Mouse (Mus musculus): ENCODE results near the gene Kmt2e. TPM values are rescaled to one million over a fixed set of nuclear protein-coding genes. Genes with fewer than 3 reads are reported as not detected.
A peak's percentile ranks its signal among the peaks of the same experiment; 100 is the strongest.

The Kmt2e gene
- polyA plus RNA-seq, 1 experiment = 40.3 TPM

- no peaks in the 10 kb centered on the region for H3K27me3 ChIP-seq (ENCODE audit: control insufficient read depth, insufficient read depth, low read length, poor library complexity, severe bottlenecking)
- peak overlapping the region; percentile 94 for H3K9ac ChIP-seq (ENCODE audit: low read depth, poor library complexity, severe bottlenecking)
- H3K4me3 ChIP-seq (ENCODE audit: low read depth, low read length) = peak overlapping the region; percentile 99
- no peaks in the 10 kb centered on the region for H3K9me3 ChIP-seq (replicated peaks; ENCODE audit: control insufficient read depth, insufficient read depth, low read length, poor library complexity, severe bottlenecking)
- H3K27ac ChIP-seq (ENCODE audit: insufficient read depth, low read length) = peak overlapping the region; percentile 97
- no peak for TF ChIP-seq CTCF (IDR thresholded peaks at IDR 0.05; ENCODE audit: low read depth, low read length)
- peak; percentile 46 for TF ChIP-seq POLR2A (IDR thresholded peaks at IDR 0.05; ENCODE audit: insufficient read depth, low read length)
- peak; percentile 56; the same call in 1 of the 2 replicates for TF ChIP-seq EP300 (IDR thresholded peaks at IDR 0.05; ENCODE audit: insufficient read depth, low read depth, low read length)
- H3K36me3 ChIP-seq (ENCODE audit: control insufficient read depth, insufficient read depth, low read length, poor library complexity, severe bottlenecking) = no peaks in the 10 kb centered on the region
- peaks cover 2% of the 10 kb centered on the region for H3K4me1 ChIP-seq (ENCODE audit: control insufficient read depth, insufficient read depth, low read length)
Measured at GRCm38 (mm10) chr5:23432708-23433645, 1.3 kb upstream of the Kmt2e start.

- no peaks in the 10 kb centered on the region for H3K27me3 ChIP-seq (ENCODE audit: control insufficient read depth, insufficient read depth, low read length, poor library complexity, severe bottlenecking)
- peak overlapping the region; percentile 94 for H3K9ac ChIP-seq (ENCODE audit: low read depth, poor library complexity, severe bottlenecking)
- H3K9me3 ChIP-seq (replicated peaks; ENCODE audit: control insufficient read depth, insufficient read depth, low read length, poor library complexity, severe bottlenecking) = no peaks in the 10 kb centered on the region
- TF ChIP-seq EP300 (IDR thresholded peaks at IDR 0.05; ENCODE audit: insufficient read depth, low read depth, low read length) (no peak), CTCF (IDR thresholded peaks at IDR 0.05; ENCODE audit: low read depth, low read length) (no peak), POLR2A (IDR thresholded peaks at IDR 0.05; ENCODE audit: insufficient read depth, low read length) (no peak)
- H3K4me1 ChIP-seq (ENCODE audit: control insufficient read depth, insufficient read depth, low read length) = no peaks in the 10 kb centered on the region
- peak overlapping the region; percentile 64 for H3K27ac ChIP-seq (ENCODE audit: insufficient read depth, low read length)
- peak overlapping the region; percentile 87 for H3K4me3 ChIP-seq (ENCODE audit: low read depth, low read length)
- H3K36me3 ChIP-seq (ENCODE audit: control insufficient read depth, insufficient read depth, low read length, poor library complexity, severe bottlenecking) = no peaks in the 10 kb centered on the region
Measured at GRCm38 (mm10) chr5:23434598-23435481, 599 bp downstream of the Kmt2e start.

DNA sequence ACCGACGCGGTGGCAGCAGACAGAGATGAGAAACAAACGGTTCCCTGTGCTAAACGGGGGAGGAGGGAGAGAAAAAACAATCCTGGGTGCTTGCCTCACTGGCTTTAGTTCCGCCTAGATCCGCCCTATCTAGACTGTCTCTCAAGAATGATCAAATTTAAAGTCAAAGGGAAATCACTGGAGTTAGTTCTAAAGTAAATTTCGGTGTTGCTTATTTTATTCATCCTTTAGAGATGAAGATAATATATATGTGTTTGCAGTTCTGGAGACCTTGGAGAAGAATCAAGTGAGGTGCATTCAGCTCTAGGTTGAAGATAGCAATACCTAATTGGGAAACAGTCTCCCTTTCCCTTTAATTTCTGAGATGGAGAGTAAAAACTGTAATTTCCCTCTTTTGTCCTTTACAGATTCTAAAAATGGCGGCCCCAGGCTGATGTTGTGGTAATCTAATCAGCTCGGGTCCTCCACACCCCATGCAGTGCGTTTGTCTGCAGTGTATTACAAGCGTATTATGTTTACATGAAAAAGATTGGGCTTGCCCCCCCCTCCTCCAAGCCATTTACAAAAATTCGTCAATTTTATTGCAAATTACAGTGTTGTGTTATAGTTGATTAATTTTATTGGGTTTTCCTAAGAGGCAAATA is 1.4 kb downstream of the Kmt2e start:
- no peaks in the 10 kb centered on the region for H3K9me3 ChIP-seq (replicated peaks; ENCODE audit: control insufficient read depth, insufficient read depth, low read length, poor library complexity, severe bottlenecking)
- no peaks in the 10 kb centered on the region for H3K4me1 ChIP-seq (ENCODE audit: control insufficient read depth, insufficient read depth, low read length)
- H3K9ac ChIP-seq (ENCODE audit: low read depth, poor library complexity, severe bottlenecking) = peak overlapping the region; percentile 94
- H3K36me3 ChIP-seq (ENCODE audit: control insufficient read depth, insufficient read depth, low read length, poor library complexity, severe bottlenecking) = no peaks in the 10 kb centered on the region
- TF ChIP-seq EP300 (IDR thresholded peaks at IDR 0.05; ENCODE audit: insufficient read depth, low read depth, low read length) (no peak), CTCF (IDR thresholded peaks at IDR 0.05; ENCODE audit: low read depth, low read length) (no peak), POLR2A (IDR thresholded peaks at IDR 0.05; ENCODE audit: insufficient read depth, low read length) (no peak)
- H3K27me3 ChIP-seq (ENCODE audit: control insufficient read depth, insufficient read depth, low read length, poor library complexity, severe bottlenecking) = no peaks in the 10 kb centered on the region
- H3K4me3 ChIP-seq (ENCODE audit: low read depth, low read length) = peak overlapping the region; percentile 87
- H3K27ac ChIP-seq (ENCODE audit: insufficient read depth, low read length) = peak overlapping the region; percentile 64

GRCm38 (mm10) chr5:23436735-23437134 is 2.5 kb downstream of the Kmt2e start:
- Histone ChIP-seq H3K27ac (ENCODE audit: insufficient read depth, low read length) (no peak overlapping the region), H3K9ac (ENCODE audit: low read depth, poor library complexity, severe bottlenecking) (no peak overlapping the region), H3K4me3 (ENCODE audit: low read depth, low read length) (no peak overlapping the region), H3K36me3 (ENCODE audit: control insufficient read depth, insufficient read depth, low read length, poor library complexity, severe bottlenecking) (no peaks in the 10 kb centered on the region), H3K9me3 (replicated peaks; ENCODE audit: control insufficient read depth, insufficient read depth, low read length, poor library complexity, severe bottlenecking) (no peaks in the 10 kb centered on the region), H3K27me3 (ENCODE audit: control insufficient read depth, insufficient read depth, low read length, poor library complexity, severe bottlenecking) (no peaks in the 10 kb centered on the region), H3K4me1 (ENCODE audit: control insufficient read depth, insufficient read depth, low read length) (no peaks in the 10 kb centered on the region)
- TF ChIP-seq POLR2A (IDR thresholded peaks at IDR 0.05; ENCODE audit: insufficient read depth, low read length) = no peak
- TF ChIP-seq CTCF (IDR thresholded peaks at IDR 0.05; ENCODE audit: low read depth, low read length) = no peak
- TF ChIP-seq EP300 (IDR thresholded peaks at IDR 0.05; ENCODE audit: insufficient read depth, low read depth, low read length) = no peak

GRCm38 (mm10) chr5:23439857-23440256 is 5.6 kb downstream of the Kmt2e start:
- H3K27ac ChIP-seq (ENCODE audit: insufficient read depth, low read length) = no peak overlapping the region
- TF ChIP-seq CTCF (IDR thresholded peaks at IDR 0.05; ENCODE audit: low read depth, low read length) (no peak), POLR2A (IDR thresholded peaks at IDR 0.05; ENCODE audit: insufficient read depth, low read length) (no peak), EP300 (IDR thresholded peaks at IDR 0.05; ENCODE audit: insufficient read depth, low read depth, low read length) (no peak)
- H3K27me3 ChIP-seq (ENCODE audit: control insufficient read depth, insufficient read depth, low read length, poor library complexity, severe bottlenecking) = no peaks in the 10 kb centered on the region
- H3K9me3 ChIP-seq (replicated peaks; ENCODE audit: control insufficient read depth, insufficient read depth, low read length, poor library complexity, severe bottlenecking) = no peaks in the 10 kb centered on the region
- H3K36me3 ChIP-seq (ENCODE audit: control insufficient read depth, insufficient read depth, low read length, poor library complexity, severe bottlenecking) = no peaks in the 10 kb centered on the region
- no peak overlapping the region for H3K4me3 ChIP-seq (ENCODE audit: low read depth, low read length)
- no peak overlapping the region for H3K9ac ChIP-seq (ENCODE audit: low read depth, poor library complexity, severe bottlenecking)
- no peaks in the 10 kb centered on the region for H3K4me1 ChIP-seq (ENCODE audit: control insufficient read depth, insufficient read depth, low read length)
